Mouse (Mus musculus): ENCODE results near the gene Fsip1. TPM values are rescaled to one million over a fixed set of nuclear protein-coding genes. Genes with fewer than 3 reads are reported as not detected.
"Not testable (repeated sequence)": the region's sequence is repeated elsewhere in the genome, so short reads cannot be mapped to it uniquely, and the experiment has no call there.

Fsip1 gene
- polyA plus RNA-seq, 1 experiment from 2014 or later: 3.5 TPM

DNA sequence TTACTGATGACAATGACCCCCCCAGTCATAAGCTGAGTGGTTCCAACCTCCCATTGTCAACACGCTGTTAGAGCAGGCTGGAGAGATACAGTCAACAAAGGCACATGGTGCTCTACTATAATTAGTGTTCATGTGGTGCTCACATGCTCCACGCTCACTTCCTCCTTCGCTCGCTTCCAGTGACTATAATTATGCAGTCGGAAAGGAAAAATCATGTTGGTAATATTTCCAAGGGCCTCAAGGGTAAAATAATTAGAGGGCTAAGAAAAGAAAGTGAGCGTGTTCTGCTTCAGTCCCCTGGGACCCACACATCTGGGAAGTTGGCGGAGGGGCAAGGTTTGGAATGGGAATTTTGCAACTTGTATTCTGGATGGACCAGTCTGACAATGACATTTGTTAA, 38.7 kb upstream of the Fsip1 start:
- WGBS: 84% methylated on average over 7 of the region's 7 CpGs

DNA sequence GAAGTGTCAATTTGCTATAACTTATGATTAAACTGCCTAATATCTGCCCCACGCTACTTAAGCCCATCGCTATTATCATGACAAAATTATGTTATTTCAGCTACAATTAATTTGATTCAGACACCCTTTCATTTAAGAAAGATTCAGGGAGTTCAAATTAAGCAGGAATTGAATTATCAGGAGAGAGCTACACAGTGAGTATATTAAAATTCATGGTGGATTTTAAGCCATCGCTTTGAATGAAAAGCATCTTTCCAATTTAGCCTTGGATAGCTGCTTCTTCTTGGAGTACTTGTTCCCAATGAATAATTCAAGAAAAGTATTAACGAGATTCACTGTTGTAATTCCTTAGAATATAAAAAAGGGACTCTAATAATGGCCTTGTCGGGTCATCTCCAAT, 36.8 kb upstream of the Fsip1 start:
- H3K27ac ChIP-seq (ENCODE audit: low read depth, low read length): no peak overlapping the region
- ATAC-seq (ENCODE audit: low FRiP score) (no peak), DNase-seq (ENCODE audit: low spot score) (no peak)
- H3K9ac ChIP-seq (ENCODE audit: low read depth, low read length): no peak overlapping the region
- H3K9me3 ChIP-seq (ENCODE audit: control insufficient read depth, low read length): no peaks in the 10 kb centered on the region
- H3K4me1 ChIP-seq (replicated peaks; ENCODE audit: control insufficient read depth, insufficient read depth, low read length): no peaks in the 10 kb centered on the region
- no peaks in the 10 kb centered on the region for H3K27me3 ChIP-seq (ENCODE audit: control insufficient read depth, insufficient read depth, low read length)
- no peaks in the 10 kb centered on the region for H3K36me3 ChIP-seq (ENCODE audit: control insufficient read depth, insufficient read depth, low read length)
- WGBS: 89% methylated on average over 5 of the region's 5 CpGs
- no peak overlapping the region for H3K4me3 ChIP-seq (ENCODE audit: low read depth, low read length)
- H3K4me2 ChIP-seq (replicated peaks; ENCODE audit: low read depth, low read length): no peak overlapping the region

More for the DNA sequence above, 38.7 kb upstream of the Fsip1 start:
- Histone ChIP-seq H3K9me3 (ENCODE audit: control insufficient read depth, low read length) (no peaks in the 10 kb centered on the region), H3K4me3 (ENCODE audit: low read depth, low read length) (no peak overlapping the region), H3K27ac (ENCODE audit: low read depth, low read length) (no peak overlapping the region), H3K36me3 (ENCODE audit: control insufficient read depth, insufficient read depth, low read length) (no peaks in the 10 kb centered on the region), H3K4me2 (replicated peaks; ENCODE audit: low read depth, low read length) (no peak overlapping the region), H3K27me3 (ENCODE audit: control insufficient read depth, insufficient read depth, low read length) (no peaks in the 10 kb centered on the region), H3K4me1 (replicated peaks; ENCODE audit: control insufficient read depth, insufficient read depth, low read length) (no peaks in the 10 kb centered on the region), H3K9ac (ENCODE audit: low read depth, low read length) (no peak overlapping the region)
- DNase-seq (ENCODE audit: low spot score): no peak
- ATAC-seq (ENCODE audit: low FRiP score): no peak

DNA sequence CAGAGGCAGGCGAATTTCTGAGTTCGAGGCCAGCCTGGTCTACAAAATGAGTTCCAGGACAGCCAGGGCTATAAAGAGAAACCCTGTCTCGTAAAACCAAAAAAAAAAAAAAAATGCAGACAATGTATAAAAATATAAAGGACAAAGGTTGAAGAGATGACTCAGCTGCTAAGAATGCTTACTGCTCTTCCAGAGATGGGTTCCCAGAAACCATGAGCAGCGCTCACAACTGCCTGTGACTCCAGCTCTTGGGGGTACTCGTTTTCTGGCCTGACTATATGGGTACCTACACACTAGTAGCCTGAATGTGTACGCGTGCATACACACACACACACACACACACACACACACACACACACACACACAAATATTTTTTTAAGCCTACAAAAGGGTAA, 32.3 kb upstream of the Fsip1 start:
- not testable (repeated sequence) for H3K27me3 ChIP-seq (ENCODE audit: control insufficient read depth, insufficient read depth, low read length); H3K9me3 ChIP-seq (ENCODE audit: control insufficient read depth, low read length); H3K4me3 ChIP-seq (ENCODE audit: low read depth, low read length); H3K4me2 ChIP-seq (replicated peaks; ENCODE audit: low read depth, low read length); H3K27ac ChIP-seq (ENCODE audit: low read depth, low read length); H3K9ac ChIP-seq (ENCODE audit: low read depth, low read length); H3K4me1 ChIP-seq (replicated peaks; ENCODE audit: control insufficient read depth, insufficient read depth, low read length); H3K36me3 ChIP-seq (ENCODE audit: control insufficient read depth, insufficient read depth, low read length); ATAC-seq (ENCODE audit: low FRiP score); DNase-seq (ENCODE audit: low spot score)
- WGBS: 95% methylated on average over 7 of the region's 7 CpGs

DNA sequence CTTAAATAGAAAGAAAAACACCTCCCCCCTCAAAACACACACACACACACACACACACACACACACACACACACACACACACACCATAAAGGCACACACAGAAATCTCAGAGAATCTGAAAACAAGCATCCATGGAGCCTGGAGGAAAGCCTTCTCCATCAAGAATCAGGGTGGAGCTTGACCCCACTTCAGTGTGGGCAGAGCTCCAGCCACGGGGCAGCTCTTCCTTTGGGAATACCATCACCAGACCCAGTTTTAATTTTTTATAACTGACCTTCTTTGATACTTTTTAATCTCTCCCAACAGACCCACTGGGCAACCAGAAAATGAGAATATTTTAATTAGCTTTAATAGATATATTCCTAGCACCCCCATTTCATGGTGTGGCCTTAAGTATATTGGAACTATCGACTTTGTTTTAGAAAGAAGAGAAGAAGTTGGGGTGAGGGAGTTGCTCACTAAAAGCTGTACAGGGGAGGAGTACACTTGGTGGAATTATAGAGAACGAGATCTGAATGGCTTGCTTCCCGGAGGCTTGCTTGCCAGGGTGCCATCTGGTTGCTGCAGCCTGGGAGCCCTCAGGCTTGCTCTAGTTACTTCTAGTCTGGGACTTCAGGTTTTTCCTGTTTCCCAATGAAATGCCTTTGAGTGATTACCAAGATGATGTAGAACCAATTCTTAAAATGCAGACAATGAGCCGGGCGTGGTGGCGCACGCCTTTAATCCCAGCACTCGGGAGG, 31.7 kb upstream of the Fsip1 start:
- H3K9ac ChIP-seq (ENCODE audit: low read depth, low read length): no peak overlapping the region
- H3K36me3 ChIP-seq (ENCODE audit: control insufficient read depth, insufficient read depth, low read length): no peaks in the 10 kb centered on the region
- no peaks in the 10 kb centered on the region for H3K27me3 ChIP-seq (ENCODE audit: control insufficient read depth, insufficient read depth, low read length)
- no peak overlapping the region for H3K4me2 ChIP-seq (replicated peaks; ENCODE audit: low read depth, low read length)
- no peaks in the 10 kb centered on the region for H3K4me1 ChIP-seq (replicated peaks; ENCODE audit: control insufficient read depth, insufficient read depth, low read length)
- no peak for ATAC-seq (ENCODE audit: low FRiP score)
- H3K4me3 ChIP-seq (ENCODE audit: low read depth, low read length): no peak overlapping the region
- DNase-seq (ENCODE audit: low spot score): no peak
- no peak overlapping the region for H3K27ac ChIP-seq (ENCODE audit: low read depth, low read length)
- H3K9me3 ChIP-seq (ENCODE audit: control insufficient read depth, low read length): no peaks in the 10 kb centered on the region
- WGBS: 89% methylated on average over 9 of the region's 9 CpGs

GRCm38 (mm10) chr2:118287678-118288077, 30.9 kb upstream of the Fsip1 start:
- DNase-seq (ENCODE audit: low spot score) (no peak), ATAC-seq (ENCODE audit: low FRiP score) (no peak)
- Histone ChIP-seq H3K9ac (ENCODE audit: low read depth, low read length) (no peak overlapping the region), H3K9me3 (ENCODE audit: control insufficient read depth, low read length) (no peaks in the 10 kb centered on the region), H3K27me3 (ENCODE audit: control insufficient read depth, insufficient read depth, low read length) (no peaks in the 10 kb centered on the region), H3K4me3 (ENCODE audit: low read depth, low read length) (no peak overlapping the region), H3K4me1 (replicated peaks; ENCODE audit: control insufficient read depth, insufficient read depth, low read length) (no peaks in the 10 kb centered on the region), H3K4me2 (replicated peaks; ENCODE audit: low read depth, low read length) (no peak overlapping the region), H3K36me3 (ENCODE audit: control insufficient read depth, insufficient read depth, low read length) (no peaks in the 10 kb centered on the region), H3K27ac (ENCODE audit: low read depth, low read length) (no peak overlapping the region)
- WGBS: 89% methylated on average over 4 of the region's 4 CpGs

DNA sequence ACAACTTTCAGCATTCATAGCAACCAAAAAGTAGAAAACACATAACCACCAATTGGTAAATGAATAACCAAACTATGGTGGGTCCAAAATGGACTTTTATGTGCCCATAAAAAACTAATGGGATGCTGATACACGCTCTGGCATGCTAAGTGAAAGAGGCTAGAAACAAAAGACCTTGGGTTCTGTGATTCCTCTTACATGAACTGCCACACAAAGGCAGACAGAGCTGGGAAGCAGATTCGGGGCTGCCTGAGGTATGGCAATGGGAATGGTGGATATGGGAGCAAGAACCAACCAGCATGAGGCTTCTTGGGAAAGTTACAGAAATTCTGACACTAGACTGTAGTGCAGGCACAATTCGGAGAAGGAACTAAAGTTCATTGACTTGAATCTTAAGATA, 25.7 kb upstream of the Fsip1 start:
- no peak overlapping the region for H3K4me3 ChIP-seq (ENCODE audit: low read depth, low read length)
- H3K27me3 ChIP-seq (ENCODE audit: control insufficient read depth, insufficient read depth, low read length): no peaks in the 10 kb centered on the region
- no peaks in the 10 kb centered on the region for H3K9me3 ChIP-seq (ENCODE audit: control insufficient read depth, low read length)
- no peak for DNase-seq (ENCODE audit: low spot score)
- WGBS: 88% methylated on average over 3 of the region's 3 CpGs
- H3K36me3 ChIP-seq (ENCODE audit: control insufficient read depth, insufficient read depth, low read length): no peaks in the 10 kb centered on the region
- no peaks in the 10 kb centered on the region for H3K4me1 ChIP-seq (replicated peaks; ENCODE audit: control insufficient read depth, insufficient read depth, low read length)
- no peak overlapping the region for H3K4me2 ChIP-seq (replicated peaks; ENCODE audit: low read depth, low read length)
- H3K27ac ChIP-seq (ENCODE audit: low read depth, low read length): no peak overlapping the region
- ATAC-seq (ENCODE audit: low FRiP score): no peak
- H3K9ac ChIP-seq (ENCODE audit: low read depth, low read length): no peak overlapping the region

- WGBS: 95% methylated on average over 8 of the region's 8 CpGs
- no peak overlapping the region for H3K9ac ChIP-seq (ENCODE audit: low read depth, low read length)
- no peak for DNase-seq (ENCODE audit: low spot score)
These were observed 21.5 kb upstream of the Fsip1 start for GRCm38 (mm10) chr2:118278249-118278648.

GRCm38 (mm10) chr2:118271606-118272005, 14.8 kb upstream of the Fsip1 start:
- Histone ChIP-seq H3K9ac (ENCODE audit: low read depth, low read length) (no peak overlapping the region), H3K9me3 (ENCODE audit: control insufficient read depth, low read length) (no peaks in the 10 kb centered on the region), H3K36me3 (ENCODE audit: control insufficient read depth, insufficient read depth, low read length) (no peaks in the 10 kb centered on the region), H3K4me2 (replicated peaks; ENCODE audit: low read depth, low read length) (no peak overlapping the region), H3K4me3 (ENCODE audit: low read depth, low read length) (no peak overlapping the region), H3K27me3 (ENCODE audit: control insufficient read depth, insufficient read depth, low read length) (no peaks in the 10 kb centered on the region), H3K4me1 (replicated peaks; ENCODE audit: control insufficient read depth, insufficient read depth, low read length) (no peaks in the 10 kb centered on the region), H3K27ac (ENCODE audit: low read depth, low read length) (no peak overlapping the region)
- 87% methylated on average over 10 of the region's 10 CpGs for WGBS
- no peak for DNase-seq (ENCODE audit: low spot score)
- ATAC-seq (ENCODE audit: low FRiP score): no peak

More at GRCm38 (mm10) chr2:118278249-118278648, 21.5 kb upstream of the Fsip1 start:
- no peak overlapping the region for H3K4me2 ChIP-seq (replicated peaks; ENCODE audit: low read depth, low read length)
- H3K9me3 ChIP-seq (ENCODE audit: control insufficient read depth, low read length): no peaks in the 10 kb centered on the region
- no peak overlapping the region for H3K4me3 ChIP-seq (ENCODE audit: low read depth, low read length)
- no peaks in the 10 kb centered on the region for H3K27me3 ChIP-seq (ENCODE audit: control insufficient read depth, insufficient read depth, low read length)
- no peak overlapping the region for H3K27ac ChIP-seq (ENCODE audit: low read depth, low read length)
- no peak for ATAC-seq (ENCODE audit: low FRiP score)
- no peaks in the 10 kb centered on the region for H3K4me1 ChIP-seq (replicated peaks; ENCODE audit: control insufficient read depth, insufficient read depth, low read length)
- H3K36me3 ChIP-seq (ENCODE audit: control insufficient read depth, insufficient read depth, low read length): no peaks in the 10 kb centered on the region

DNA sequence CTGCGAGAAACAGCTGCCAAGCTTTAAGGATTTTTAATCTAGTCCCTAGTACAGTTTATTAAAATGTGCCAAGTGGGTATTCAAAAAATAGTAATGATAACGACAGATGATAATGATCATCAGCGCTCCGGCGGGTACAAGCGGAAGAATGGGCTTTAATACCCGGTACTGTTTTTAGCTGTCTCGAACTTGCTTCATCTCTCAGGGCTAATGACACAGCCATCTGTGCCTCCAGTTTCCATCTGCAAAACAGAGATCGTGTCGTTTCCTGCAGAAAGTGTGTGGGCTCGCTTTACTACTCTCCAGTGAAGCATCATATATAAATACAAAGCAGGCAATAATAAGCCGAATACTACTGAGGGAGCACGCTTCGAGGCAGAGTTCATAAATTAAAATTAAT, 13.4 kb upstream of the Fsip1 start:
- WGBS: 87% methylated on average over 14 of the region's 14 CpGs
- Histone ChIP-seq H3K4me2 (replicated peaks; ENCODE audit: low read depth, low read length) (no peak overlapping the region), H3K9ac (ENCODE audit: low read depth, low read length) (no peak overlapping the region), H3K27ac (ENCODE audit: low read depth, low read length) (no peak overlapping the region), H3K36me3 (ENCODE audit: control insufficient read depth, insufficient read depth, low read length) (no peaks in the 10 kb centered on the region), H3K4me1 (replicated peaks; ENCODE audit: control insufficient read depth, insufficient read depth, low read length) (no peaks in the 10 kb centered on the region), H3K27me3 (ENCODE audit: control insufficient read depth, insufficient read depth, low read length) (no peaks in the 10 kb centered on the region), H3K4me3 (ENCODE audit: low read depth, low read length) (no peak overlapping the region), H3K9me3 (ENCODE audit: control insufficient read depth, low read length) (no peaks in the 10 kb centered on the region)
- no peak for DNase-seq (ENCODE audit: low spot score)
- no peak for ATAC-seq (ENCODE audit: low FRiP score)
